Mouse (Mus musculus) forebrain, embryonic 16.5 days (tissue): ENCODE data around the gene 4632433K11Rik. TPM values are rescaled to one million over a fixed set of nuclear protein-coding genes. Genes with fewer than 3 reads are reported as not detected.
A peak's percentile ranks its signal among the peaks of the same experiment; 100 is the strongest.

Experiments used
- ATAC-seq: fragments of 200-750 bp; cut with Nextera tagmentation; 2 replicates; pipeline ENCODE4 v1.8.0; 2017; ENCODE audit warnings: mild to moderate bottlenecking, moderate library complexity
- H3K27ac ChIP-seq: fragments of 300-500 bp; sonication (generic); 2 replicates; pipeline ENCODE4 v1.5.1; 2014; ENCODE audit warnings: low read length, control low read depth
- H3K27me3 ChIP-seq: fragments of 300-500 bp; sonication (generic); replicated peaks from 2 replicates; pipeline ENCODE4 v1.6.1; 2014; ENCODE audit warnings: low read length; ENCODE audit not compliant: control insufficient read depth, insufficient read depth
- H3K36me3 ChIP-seq: fragments of 300-500 bp; sonication (generic); 2 replicates; pipeline ENCODE4 v1.6.1; 2014; ENCODE audit not compliant: control insufficient read depth, insufficient read depth
- H3K4me1 ChIP-seq: fragments of 300-500 bp; sonication (generic); replicated peaks from 2 replicates; pipeline ENCODE4 v1.6.1; 2014; ENCODE audit warnings: low read length; ENCODE audit not compliant: control insufficient read depth, insufficient read depth
- H3K4me2 ChIP-seq: fragments of 300-500 bp; sonication (generic); 2 replicates; pipeline ENCODE4 v1.6.1; 2014; ENCODE audit warnings: mild to moderate bottlenecking, low read length, control low read depth
- H3K4me3 ChIP-seq: fragments of 300-500 bp; sonication (generic); replicated peaks from 2 replicates; pipeline ENCODE4 v1.5.1; 2014; ENCODE audit warnings: mild to moderate bottlenecking, low read length, control low read depth
- H3K9ac ChIP-seq: fragments of 300-500 bp; sonication (generic); replicated peaks from 2 replicates; pipeline ENCODE4 v1.6.1; 2014; ENCODE audit warnings: low read depth, low read length, control low read depth
- H3K9me3 ChIP-seq: fragments of 300-500 bp; sonication (generic); 2 replicates; pipeline ENCODE4 v1.6.1; 2016; ENCODE audit warnings: low read length; ENCODE audit not compliant: control insufficient read depth
- WGBS: fragments of 180-500 bp; shearing (Covaris S2); extraction: QIAGEN DNeasy Blood & Tissue Kit; methylation state at CpG from one replicate; pipeline ENCODE4 v1.1.7; 2014; 5-methylcytosine and 5-hydroxymethylcytosine counted together
- polyA plus RNA-seq: library from polyadenylated mRNA; unstranded; fragments of >200 nt; fragmentation: Nextera tagmentation; extraction: Ambion mirVana; gene quantifications from 2 replicates; pipeline ENCODE4 v1.2.1, GENCODE M21; 2015

4632433K11Rik gene
- polyA plus RNA-seq, 1 experiment from 2014 or later = not detected

DNA sequence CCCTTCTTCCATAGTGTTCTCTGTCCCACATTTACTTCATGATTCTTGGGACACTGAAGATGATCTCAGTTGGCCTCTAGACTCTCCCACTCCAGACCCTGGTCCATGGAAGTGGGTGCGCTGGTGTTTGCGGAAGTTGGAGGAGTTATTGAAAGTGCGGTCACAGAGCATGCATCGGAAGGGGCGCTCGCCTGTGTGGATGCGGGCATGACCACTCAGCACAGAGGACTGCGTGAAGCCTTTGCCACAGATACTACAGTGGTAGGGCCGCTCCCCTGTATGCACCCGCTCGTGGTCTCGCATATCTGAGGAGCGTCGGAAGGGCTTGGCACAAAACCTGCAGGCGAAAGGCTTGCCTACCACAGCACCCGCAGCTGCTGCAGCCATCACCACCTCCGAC, 1.7 kb downstream of the 4632433K11Rik start:
- no peaks in the 10 kb centered on the region for H3K27me3 ChIP-seq
- H3K4me2 ChIP-seq = no peak overlapping the region
- 96% methylated on average over 17 of the region's 17 CpGs for WGBS
- no peak overlapping the region for H3K27ac ChIP-seq
- H3K36me3 ChIP-seq = peaks cover 35% of the 10 kb centered on the region
- ATAC-seq = no peak
- H3K9me3 ChIP-seq = peaks cover 9% of the 10 kb centered on the region
- peaks cover 16% of the 10 kb centered on the region for H3K4me1 ChIP-seq
- H3K9ac ChIP-seq = no peak overlapping the region
- no peak overlapping the region for H3K4me3 ChIP-seq

GRCm38 (mm10) chr7:5036136-5036535, 2.2 kb downstream of the 4632433K11Rik start:
- H3K9ac ChIP-seq = no peak overlapping the region
- no peaks in the 10 kb centered on the region for H3K27me3 ChIP-seq
- 92% methylated on average over 9 of the region's 9 CpGs for WGBS
- H3K4me3 ChIP-seq = no peak overlapping the region
- peaks cover 4% of the 10 kb centered on the region for H3K9me3 ChIP-seq
- H3K4me2 ChIP-seq = no peak overlapping the region
- ATAC-seq = no peak
- H3K27ac ChIP-seq = no peak overlapping the region
- peaks cover 16% of the 10 kb centered on the region for H3K4me1 ChIP-seq
- peaks cover 30% of the 10 kb centered on the region for H3K36me3 ChIP-seq

DNA sequence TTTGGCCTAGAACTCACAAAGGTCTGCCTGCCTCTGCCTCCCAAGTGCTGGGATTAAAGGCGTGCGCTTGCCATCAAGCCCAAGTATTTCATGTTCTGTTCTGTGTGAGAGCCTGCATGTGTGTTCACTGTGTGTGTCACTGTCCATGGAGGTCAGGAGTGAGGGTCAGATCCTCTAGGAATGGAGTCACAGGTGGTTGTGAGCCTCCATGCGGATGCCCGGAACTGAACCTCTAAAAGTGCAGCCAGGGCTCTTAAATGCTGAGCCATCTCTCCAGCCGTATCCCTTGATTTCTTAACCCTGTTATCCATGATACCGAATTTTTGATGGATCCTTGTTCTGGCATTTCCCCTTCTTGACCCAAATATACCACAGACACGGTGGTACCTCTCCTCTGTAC, 3.1 kb downstream of the 4632433K11Rik start:
- Histone ChIP-seq H3K36me3 (peaks cover 21% of the 10 kb centered on the region), H3K9me3 (no peaks in the 10 kb centered on the region), H3K4me1 (peaks cover 16% of the 10 kb centered on the region), H3K27me3 (no peaks in the 10 kb centered on the region), H3K27ac (no peak overlapping the region), H3K4me2 (no peak overlapping the region), H3K9ac (no peak overlapping the region), H3K4me3 (no peak overlapping the region)
- ATAC-seq = no peak
- 93% methylated on average over 7 of the region's 7 CpGs for WGBS

GRCm38 (mm10) chr7:5037467-5037866, 3.5 kb downstream of the 4632433K11Rik start:
- WGBS = 88% methylated on average over 8 of the region's 8 CpGs
- H3K27ac ChIP-seq = peak overlapping the region; percentile 96
- ATAC-seq = no peak
- peaks cover 16% of the 10 kb centered on the region for H3K4me1 ChIP-seq
- peak overlapping the region; percentile 69 for H3K4me2 ChIP-seq
- H3K27me3 ChIP-seq = no peaks in the 10 kb centered on the region
- H3K36me3 ChIP-seq = peaks cover 17% of the 10 kb centered on the region
- H3K9me3 ChIP-seq = no peaks in the 10 kb centered on the region
- no peak overlapping the region for H3K9ac ChIP-seq
- H3K4me3 ChIP-seq = peak overlapping the region; percentile 84

DNA sequence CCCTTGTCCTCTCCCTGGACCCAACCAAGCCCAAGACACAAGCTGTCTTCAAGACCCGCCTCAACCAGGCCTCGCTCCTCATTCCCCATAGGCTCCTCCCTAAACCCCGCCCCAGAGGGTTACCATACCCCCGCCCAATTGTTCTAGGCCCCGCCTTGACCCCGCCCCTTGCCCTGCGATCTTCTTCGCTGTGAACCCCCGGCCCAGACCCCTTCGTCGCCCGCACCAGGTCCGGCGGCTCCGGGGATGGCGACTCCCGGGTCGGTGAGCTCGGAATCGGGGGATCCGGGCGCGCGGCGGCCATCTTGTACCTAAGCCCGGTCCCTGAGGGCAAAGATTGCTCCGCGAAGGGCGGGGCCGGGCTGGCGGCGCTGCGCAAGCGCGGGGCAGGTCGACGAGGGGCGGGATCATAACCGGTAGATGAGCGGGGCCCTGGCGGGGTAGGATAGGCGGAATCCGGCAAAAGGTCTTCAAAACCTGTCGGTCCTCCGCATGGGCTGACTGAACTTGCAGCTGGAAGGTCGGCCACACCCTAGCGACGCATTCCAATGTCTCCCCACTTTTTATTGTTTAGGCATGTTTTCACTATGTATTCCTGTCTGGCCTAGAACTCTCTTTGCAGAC, 4.3 kb downstream of the 4632433K11Rik start, which contains the start of gene Zfp784:
Gene Zfp784 (minus strand): TSS at position 338 of the 624 bp plus-strand sequence.
- Histone ChIP-seq H3K9ac (peak within 1 kb of the TSS; percentile 79), H3K4me1 (peaks cover 16% of the 10 kb centered on the region), H3K9me3 (no peaks in the 10 kb centered on the region), H3K4me2 (peak within 1 kb of the TSS; percentile 69), H3K4me3 (peak within 1 kb of the TSS; percentile 84), H3K27ac (peak within 1 kb of the TSS; percentile 96), H3K36me3 (peaks cover 12% of the 10 kb centered on the region), H3K27me3 (no peaks in the 10 kb centered on the region)
- WGBS = 1% methylated on average over 48 of the region's 48 CpGs
- ATAC-seq = peak; percentile 95

DNA sequence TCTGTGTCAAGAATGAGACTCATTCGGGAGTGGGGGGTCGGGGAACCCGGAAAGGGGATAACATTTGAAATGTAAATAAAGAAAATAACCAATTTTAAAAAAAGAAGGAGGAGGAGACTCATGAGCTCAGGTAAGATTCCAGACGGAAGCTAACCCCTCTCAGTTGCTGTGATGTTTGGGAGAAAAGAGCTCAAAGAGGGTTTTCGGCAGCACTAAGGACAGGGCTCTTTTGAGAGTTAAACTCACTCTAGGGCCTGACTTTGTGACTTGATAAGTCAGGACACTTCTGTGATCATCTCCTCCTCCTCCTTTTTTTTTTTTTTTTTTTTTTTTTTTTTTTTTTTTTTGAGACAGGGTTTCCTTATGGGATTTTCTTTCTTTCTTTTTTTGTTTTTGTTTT, 5.0 kb downstream of the 4632433K11Rik start:
- H3K36me3 ChIP-seq = peaks cover 8% of the 10 kb centered on the region; the same call in 1 of the 2 replicates
- ATAC-seq = no peak
- H3K4me1 ChIP-seq = peaks cover 16% of the 10 kb centered on the region
- WGBS = 39% methylated on average over 5 of the region's 5 CpGs
- peak overlapping the region; percentile 79 for H3K9ac ChIP-seq
- H3K4me3 ChIP-seq = peak overlapping the region; percentile 84
- H3K4me2 ChIP-seq = peak overlapping the region; percentile 69
- peak overlapping the region; percentile 96; the same call in 1 of the 2 replicates for H3K27ac ChIP-seq
- H3K27me3 ChIP-seq = no peaks in the 10 kb centered on the region
- H3K9me3 ChIP-seq = no peaks in the 10 kb centered on the region

- WGBS = 80% methylated on average over 2 of the region's 2 CpGs
- Histone ChIP-seq H3K36me3 (no peaks in the 10 kb centered on the region), H3K27me3 (no peaks in the 10 kb centered on the region), H3K27ac (no peak overlapping the region), H3K9ac (no peak overlapping the region), H3K4me1 (no peaks in the 10 kb centered on the region), H3K4me3 (no peak overlapping the region), H3K4me2 (no peak overlapping the region), H3K9me3 (no peaks in the 10 kb centered on the region)
- ATAC-seq = no peak
Observed at GRCm38 (mm10) chr7:5044981-5045380, 11.1 kb downstream of the 4632433K11Rik start.

DNA sequence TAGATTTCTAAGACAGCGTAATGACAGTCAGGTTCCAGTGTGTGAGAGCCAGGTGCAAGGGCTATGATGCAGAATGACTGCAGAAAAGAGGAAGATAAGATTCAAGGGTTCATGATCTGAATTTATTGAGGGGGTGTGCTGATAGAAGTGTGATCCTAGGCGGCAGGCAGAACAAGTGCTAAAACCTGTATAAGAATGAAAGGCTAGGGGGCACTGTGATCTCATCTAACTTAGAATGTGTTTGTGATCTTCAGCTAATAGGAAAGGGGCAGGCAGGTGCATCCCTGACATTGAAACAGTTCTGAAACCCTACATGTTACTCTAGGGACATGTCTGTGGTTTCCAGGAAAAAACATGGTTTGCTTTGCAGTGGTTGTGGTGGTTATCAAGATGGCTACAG, 12.2 kb downstream of the 4632433K11Rik start:
- 74% methylated on average over 2 of the region's 2 CpGs for WGBS
- H3K4me2 ChIP-seq = no peak overlapping the region
- H3K9ac ChIP-seq = no peak overlapping the region
- H3K9me3 ChIP-seq = no peaks in the 10 kb centered on the region
- H3K4me3 ChIP-seq = no peak overlapping the region
- no peak for ATAC-seq
- no peaks in the 10 kb centered on the region for H3K27me3 ChIP-seq
- H3K27ac ChIP-seq = no peak overlapping the region
- H3K36me3 ChIP-seq = no peaks in the 10 kb centered on the region
- no peaks in the 10 kb centered on the region; the same call in 1 of the 2 replicates for H3K4me1 ChIP-seq

DNA sequence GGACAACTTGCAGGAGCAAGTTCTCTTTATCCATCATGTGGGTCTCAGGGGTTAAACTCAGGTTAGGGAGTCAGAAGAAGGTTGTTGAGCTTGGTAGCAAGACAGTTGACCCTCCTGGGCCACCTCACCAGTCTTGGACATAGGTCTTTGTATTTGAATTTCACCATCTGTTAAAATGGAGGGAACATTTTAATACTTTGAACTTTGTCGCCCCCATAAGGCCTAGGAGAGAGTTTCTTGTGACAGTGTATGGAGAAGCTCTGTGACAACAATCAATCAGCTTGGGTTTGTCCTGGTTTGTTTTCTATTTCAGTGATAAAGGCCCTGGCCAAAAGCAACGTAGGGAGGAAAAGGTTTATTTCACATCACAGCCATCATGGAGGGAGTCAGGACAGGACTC, 13.4 kb downstream of the 4632433K11Rik start:
- no peak for ATAC-seq
- Histone ChIP-seq H3K4me1 (peaks cover 5% of the 10 kb centered on the region), H3K4me2 (no peak overlapping the region), H3K9me3 (no peaks in the 10 kb centered on the region), H3K27ac (no peak overlapping the region), H3K27me3 (peaks cover 3% of the 10 kb centered on the region; the same call in 1 of the 2 replicates), H3K4me3 (no peak overlapping the region), H3K36me3 (no peaks in the 10 kb centered on the region), H3K9ac (no peak overlapping the region)
- 40% methylated on average over 2 of the region's 2 CpGs for WGBS
